Mouse (Mus musculus): ENCODE data around the gene Ccnb3. TPM values are rescaled to one million over a fixed set of nuclear protein-coding genes. Genes with fewer than 3 reads are reported as not detected.

Ccnb3 gene
- not detected for polyA plus RNA-seq (2017; shearing (Covaris generic))

DNA sequence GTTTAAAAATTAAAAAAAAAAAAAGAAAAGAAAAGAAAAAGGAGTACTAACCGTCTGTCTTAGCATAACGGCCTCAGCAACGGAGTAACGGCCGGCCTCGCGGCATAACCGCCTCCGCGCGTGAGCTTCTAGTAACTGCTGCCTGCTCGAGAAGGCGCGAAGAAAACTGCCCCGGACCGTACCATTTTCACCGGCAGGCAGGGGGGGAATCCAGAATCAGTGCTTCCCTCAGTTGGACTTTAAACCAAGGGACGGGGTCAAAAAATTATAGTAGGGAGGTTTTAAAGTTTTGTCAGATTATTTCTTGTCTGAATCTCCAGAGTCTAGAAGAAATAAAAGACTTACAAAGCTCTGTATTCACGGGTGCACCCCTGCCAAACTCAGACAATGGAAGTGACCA, at the start of gene Ccnb3:
Ccnb3 (minus strand) TSS at position 101 of the 400 bp plus-strand sequence.

GRCm38 (mm10) chrX:7067219-7067618, 25.8 kb upstream of the Ccnb3 start, which contains the start of gene Akap4:
TSS of gene Akap4 (plus strand) at chrX:7067519.

Other genes starting within 250 kb of the Ccnb3 start
- not detected for gene Akap4, start 25.9 kb upstream of the Ccnb3 start, polyA plus RNA-seq (2017; shearing (Covaris generic))